Mouse (Mus musculus): ENCODE measurements around the gene Hoxb2.

Gene Hoxb2

GRCm38 (mm10) chr11:96334998-96335397, 15.3 kb upstream of the Hoxb2 start:
- no peak for DNase-seq (ENCODE audit: low read depth)

DNA sequence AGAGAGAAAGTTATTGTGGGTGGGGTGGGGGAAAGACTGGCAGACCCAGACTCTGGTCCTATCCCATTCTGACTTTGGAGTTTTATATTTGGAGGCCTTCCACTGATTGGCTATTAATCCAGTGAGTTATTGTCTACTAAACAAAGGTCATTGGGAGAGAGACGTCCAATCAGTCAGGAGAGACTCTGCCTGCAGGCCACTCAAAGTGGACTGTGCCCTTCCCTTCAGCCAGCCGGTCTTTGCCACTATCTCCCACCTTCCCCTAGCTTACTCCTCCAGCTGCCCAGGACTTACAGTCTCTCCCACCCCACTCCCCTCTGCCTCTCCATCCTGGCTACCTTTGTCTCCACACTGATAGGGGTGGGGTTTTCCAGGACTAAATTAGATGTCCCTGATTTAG, 13.7 kb upstream of the Hoxb2 start:
- DNase-seq (ENCODE audit: low read depth), result no peak

GRCm38 (mm10) chr11:96337026-96337425, 13.3 kb upstream of the Hoxb2 start:
- DNase-seq (ENCODE audit: low read depth), result no peak

- DNase-seq (ENCODE audit: low read depth), result no peak
Observed at GRCm38 (mm10) chr11:96338957-96339855, 11.1 kb upstream of the Hoxb2 start.

- DNase-seq (ENCODE audit: low read depth), result no peak
Observed at GRCm38 (mm10) chr11:96340698-96341365, 9.5 kb upstream of the Hoxb2 start.

GRCm38 (mm10) chr11:96341701-96342575, 8.4 kb upstream of the Hoxb2 start:
- DNase-seq (ENCODE audit: low read depth), result no peak

DNA sequence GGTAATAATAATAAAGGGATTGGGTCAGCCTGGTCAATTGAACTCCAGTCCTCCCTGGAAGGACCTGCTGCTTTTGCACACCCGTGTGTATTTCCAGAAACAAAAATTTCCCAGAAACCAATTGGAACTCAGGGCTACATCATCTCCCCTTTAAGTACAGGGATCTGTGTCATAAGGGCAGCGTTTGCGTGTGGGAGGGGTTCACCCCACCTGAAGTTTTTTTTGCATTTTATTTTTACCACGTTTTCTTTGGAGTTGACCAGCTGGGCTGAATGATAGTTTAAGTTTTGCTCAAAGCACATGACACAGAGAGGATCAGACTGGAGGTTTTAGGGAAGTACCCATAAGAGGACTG, 7.8 kb upstream of the Hoxb2 start:
- no peak for DNase-seq (ENCODE audit: low read depth)

DNA sequence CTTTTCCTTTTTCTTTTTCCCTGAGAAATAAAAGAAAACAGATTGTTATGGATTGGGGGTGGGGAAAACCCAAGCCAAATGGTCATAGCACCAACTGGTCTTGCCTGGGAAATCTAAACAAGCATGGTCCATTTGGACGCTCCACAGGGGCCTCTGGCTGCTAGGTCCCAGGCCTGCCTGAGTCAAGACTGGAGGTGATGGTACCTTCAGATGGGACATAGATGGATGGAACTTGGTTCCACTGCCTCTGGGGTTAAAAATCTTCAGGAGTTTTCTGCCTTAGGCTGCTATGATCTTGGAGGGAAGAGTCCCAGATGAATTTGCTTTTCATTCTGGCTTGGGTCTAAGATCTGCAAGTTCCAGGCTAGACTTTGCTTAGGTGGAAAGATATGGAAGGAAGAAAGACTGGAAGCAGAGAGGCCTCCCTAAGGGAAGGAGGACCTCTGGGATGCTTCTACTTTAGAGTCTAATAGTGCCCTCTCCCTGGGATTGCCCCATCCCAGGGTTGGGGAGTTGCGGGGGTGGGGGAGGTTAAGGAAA, 7.0 kb upstream of the Hoxb2 start:
- DNase-seq (ENCODE audit: low read depth), result no peak

DNA sequence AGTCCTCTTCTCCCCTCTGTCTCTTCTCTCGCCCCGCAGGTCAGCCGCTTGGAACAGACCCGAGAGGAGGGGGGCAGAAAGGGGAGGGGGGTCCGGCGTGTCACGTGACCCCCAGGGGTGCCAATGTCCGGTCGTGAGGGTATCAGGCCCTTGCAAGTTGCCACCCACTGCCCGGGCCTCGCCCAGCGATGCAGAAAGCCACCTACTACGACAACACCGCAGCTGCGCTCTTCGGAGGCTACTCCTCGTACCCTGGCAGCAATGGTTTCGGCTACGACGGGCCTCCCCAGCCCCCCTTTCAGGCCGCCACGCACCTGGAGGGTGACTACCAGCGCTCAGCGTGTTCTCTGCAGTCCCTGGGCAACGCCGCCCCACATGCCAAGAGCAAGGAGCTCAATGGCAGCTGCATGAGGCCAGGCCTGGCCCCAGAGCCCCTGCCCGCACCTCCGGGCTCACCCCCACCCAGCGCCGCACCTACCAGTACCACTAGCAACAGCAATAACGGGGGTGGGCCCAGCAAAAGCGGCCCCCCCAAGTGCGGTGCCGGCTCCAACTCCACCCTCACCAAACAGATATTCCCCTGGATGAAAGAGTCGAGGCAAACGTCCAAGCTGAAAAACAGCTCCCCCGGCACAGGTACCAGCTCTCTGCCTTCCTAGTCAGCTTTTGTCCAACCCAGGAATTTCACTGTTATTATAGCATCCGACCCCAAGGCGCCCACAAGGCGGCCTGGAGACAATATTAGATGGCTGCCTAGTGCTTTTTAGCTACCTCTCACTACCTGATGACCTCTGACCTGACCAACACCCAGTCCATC, 6.1 kb upstream of the Hoxb2 start:
- no peak for DNase-seq (ENCODE audit: low read depth)

GRCm38 (mm10) chr11:96344878-96345159, 5.5 kb upstream of the Hoxb2 start:
- no peak for DNase-seq (ENCODE audit: low read depth)

GRCm38 (mm10) chr11:96345220-96345892, 5.0 kb upstream of the Hoxb2 start:
- DNase-seq (ENCODE audit: low read depth), result no peak

DNA sequence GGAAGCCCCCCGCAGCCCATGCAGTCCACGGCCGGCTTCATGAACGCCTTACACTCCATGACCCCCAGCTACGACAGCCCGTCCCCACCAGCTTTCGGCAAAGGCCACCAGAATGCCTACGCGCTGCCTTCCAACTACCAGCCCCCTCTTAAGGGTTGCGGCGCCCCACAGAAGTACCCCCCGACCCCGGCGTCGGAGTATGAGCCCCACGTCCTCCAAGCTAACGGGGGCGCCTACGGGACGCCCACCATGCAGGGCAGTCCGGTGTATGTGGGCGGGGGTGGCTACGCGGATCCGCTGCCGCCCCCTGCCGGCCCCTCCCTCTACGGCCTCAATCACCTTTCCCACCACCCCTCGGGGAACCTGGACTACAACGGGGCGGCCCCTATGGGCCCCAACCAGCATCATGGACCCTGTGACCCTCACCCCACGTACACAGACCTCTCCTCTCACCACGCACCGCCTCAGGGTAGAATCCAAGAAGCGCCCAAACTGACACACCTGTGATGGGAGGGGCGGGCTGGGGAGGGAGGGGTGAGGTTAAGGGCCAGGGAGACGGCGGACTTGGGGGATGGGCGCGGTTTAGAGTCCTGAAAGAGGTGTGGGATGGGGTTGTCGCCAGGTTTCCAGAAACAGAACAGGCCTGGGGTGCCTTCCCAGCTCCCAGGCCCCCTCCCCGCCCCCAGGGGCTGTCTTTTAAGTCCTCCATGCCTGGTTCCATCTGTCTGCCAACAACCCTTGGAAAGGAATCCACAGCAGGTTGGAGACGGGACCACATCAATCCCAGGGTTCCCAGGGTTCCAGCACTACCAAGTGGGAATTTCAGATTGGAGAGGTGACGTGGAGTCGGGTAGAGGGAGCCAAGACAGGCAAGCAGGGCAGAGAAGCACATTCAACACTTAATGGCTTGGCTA, 4.2 kb upstream of the Hoxb2 start:
- DNase-seq (ENCODE audit: low read depth), result no peak

GRCm38 (mm10) chr11:96346916-96347520, 3.3 kb upstream of the Hoxb2 start:
- no peak for DNase-seq (ENCODE audit: low read depth)

- DNase-seq (ENCODE audit: low read depth), result no peak
Observed at GRCm38 (mm10) chr11:96347717-96348116, 2.6 kb upstream of the Hoxb2 start.

GRCm38 (mm10) chr11:96348141-96348928, 2.0 kb upstream of the Hoxb2 start:
- DNase-seq (ENCODE audit: low read depth), result no peak

DNA sequence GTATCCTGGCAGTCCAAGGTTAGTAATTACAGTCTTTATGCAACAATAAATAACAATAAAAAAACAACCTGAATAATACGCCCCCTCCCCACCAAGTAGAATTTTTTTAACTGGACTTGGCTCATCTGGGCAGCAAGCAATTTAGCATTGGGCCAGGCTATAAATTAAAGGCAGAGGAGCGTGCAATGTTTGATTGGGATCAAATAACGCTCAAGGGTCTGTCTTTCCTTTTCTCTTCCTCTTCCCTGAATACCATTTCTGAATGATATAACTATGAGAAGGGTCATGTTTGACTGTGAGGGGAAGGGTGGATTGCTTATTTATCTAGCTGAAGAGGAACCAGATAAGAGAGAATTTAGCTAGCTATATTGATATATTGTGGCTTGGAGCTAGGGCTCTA, 1.3 kb upstream of the Hoxb2 start:
- no peak for DNase-seq (ENCODE audit: low read depth)

- DNase-seq (ENCODE audit: low read depth), result no peak
Observed at GRCm38 (mm10) chr11:96349491-96350340, 609 bp upstream of the Hoxb2 start.

- DNase-seq (ENCODE audit: low read depth), result no peak
Observed at GRCm38 (mm10) chr11:96350791-96351190, 466 bp downstream of the Hoxb2 start.
